Mouse (Mus musculus): ENCODE results near the gene Abhd6.
A peak's percentile ranks its signal among the peaks of the same experiment; 100 is the strongest.
"Not testable (repeated sequence)": the region's sequence is repeated elsewhere in the genome, so short reads cannot be mapped to it uniquely, and the experiment has no call there.

The Abhd6 gene

GRCm38 (mm10) chr14:7997255-7997696 lies 5.4 kb upstream of the Abhd6 start:
- peak; percentile 48 for DNase-seq (ENCODE audit: extremely low read depth, insufficient read length, low spot score)

- no peak for DNase-seq (ENCODE audit: extremely low read depth, insufficient read length, low spot score)
Measured at GRCm38 (mm10) chr14:7999030-7999429, 3.7 kb upstream of the Abhd6 start.

DNA sequence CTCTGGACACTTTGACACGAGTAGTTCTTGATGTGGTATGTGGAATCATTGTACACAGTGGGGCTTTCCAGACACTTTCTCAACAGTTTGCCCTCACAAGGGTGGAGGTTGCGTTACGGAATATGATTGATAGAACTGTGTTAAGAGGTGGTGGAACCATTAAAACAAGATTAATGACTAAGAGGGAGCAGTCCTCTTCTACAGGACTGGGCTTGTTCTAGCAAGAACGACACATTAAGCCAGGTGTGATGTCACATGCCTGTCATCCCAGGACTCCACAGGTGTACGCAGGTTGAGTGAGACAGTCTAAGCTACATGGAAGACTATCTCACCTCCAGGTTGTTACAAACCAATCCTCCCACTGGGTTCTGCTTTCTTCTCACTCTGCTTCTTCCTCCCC lies 3.3 kb upstream of the Abhd6 start:
- DNase-seq (ENCODE audit: extremely low read depth, insufficient read length, low spot score), result no peak

GRCm38 (mm10) chr14:8000247-8000646 lies 2.5 kb upstream of the Abhd6 start:
- DNase-seq (ENCODE audit: extremely low read depth, insufficient read length, low spot score), result no peak

DNA sequence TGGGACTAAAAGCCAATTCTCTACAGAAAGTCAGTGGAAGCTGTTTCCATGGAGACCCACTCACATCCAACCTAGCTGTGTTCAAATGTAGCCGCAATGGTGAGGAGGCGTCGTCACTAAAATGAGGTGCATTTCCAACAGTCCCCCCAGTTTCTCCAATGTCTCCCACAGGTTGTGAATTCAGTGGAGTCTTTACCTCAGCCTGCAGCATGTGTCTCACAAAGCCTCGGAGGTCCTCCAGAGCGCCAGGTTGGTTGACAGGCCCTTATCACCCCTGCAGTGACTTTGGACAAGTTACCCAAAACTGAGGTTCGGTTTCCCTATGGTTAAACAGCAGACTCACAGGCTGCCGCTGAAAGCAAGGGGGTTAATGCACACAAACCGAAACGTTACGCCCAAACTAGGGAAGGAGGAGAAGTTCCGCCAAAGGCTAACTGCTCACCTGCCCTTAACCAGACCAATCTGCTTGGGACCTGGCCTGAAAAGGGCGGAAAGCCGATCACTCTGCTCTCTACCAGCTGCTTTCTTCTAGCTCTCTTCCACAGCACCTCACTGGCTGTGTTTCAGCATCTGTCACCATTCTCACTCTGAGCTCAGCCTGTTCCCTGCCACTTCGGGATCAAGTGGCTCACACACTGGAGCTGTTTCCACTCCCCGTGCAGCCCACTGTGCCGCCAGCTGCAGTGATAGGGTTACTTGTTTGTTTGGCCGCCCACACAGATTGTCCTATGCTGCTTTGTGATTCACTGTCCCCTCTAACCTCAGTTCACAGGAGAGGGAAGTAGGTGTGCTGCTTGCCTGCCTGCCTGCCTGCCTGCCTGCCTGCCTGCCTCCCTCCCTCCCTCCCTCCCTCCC lies 1.6 kb upstream of the Abhd6 start:
- DNase-seq (ENCODE audit: extremely low read depth, insufficient read length, low spot score), result no peak

- DNase-seq (ENCODE audit: extremely low read depth, insufficient read length, low spot score), result no peak
Measured at GRCm38 (mm10) chr14:8003093-8003670, 480 bp downstream of the Abhd6 start.

- DNase-seq (ENCODE audit: extremely low read depth, insufficient read length, low spot score), result no peak
Measured at GRCm38 (mm10) chr14:8003727-8004670, 1.3 kb downstream of the Abhd6 start.

DNA sequence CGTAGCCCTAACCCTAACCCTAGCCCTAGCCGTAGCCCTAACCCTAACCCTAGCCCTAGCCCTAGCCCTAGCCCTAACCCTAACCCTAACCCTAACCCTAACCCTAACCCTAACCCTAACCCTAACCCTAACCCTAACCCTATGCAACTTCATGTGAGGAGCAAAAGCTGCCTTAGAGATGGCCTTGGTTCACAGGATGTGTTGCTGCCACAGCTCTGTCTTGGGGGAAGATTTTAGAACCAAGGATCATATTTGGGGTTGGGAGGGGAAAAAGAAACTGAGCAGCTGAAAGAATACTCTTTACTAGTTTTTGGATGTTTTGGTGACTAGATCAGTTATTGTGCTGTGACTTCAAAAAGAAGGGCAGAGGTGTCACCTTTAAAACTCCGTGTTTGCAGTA lies 3.4 kb downstream of the Abhd6 start:
- not testable (repeated sequence) for DNase-seq (ENCODE audit: extremely low read depth, insufficient read length, low spot score)

DNA sequence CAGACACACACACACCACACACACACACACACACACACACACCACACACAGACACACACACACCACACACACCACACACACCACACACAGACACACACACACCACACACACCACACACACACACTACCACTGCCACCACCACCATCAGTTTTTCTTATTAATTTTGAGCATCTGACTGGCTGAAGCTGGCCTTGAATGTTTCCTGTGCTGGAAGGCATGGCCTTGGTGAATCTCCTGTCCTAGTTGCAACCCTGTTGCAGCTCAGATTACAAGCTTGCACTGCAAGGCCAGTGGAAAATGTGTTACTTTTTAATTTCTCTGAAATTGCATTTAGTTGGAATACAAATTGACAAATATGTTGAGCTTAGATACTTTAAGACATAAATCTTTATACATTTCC lies 4.4 kb downstream of the Abhd6 start:
- no peak for DNase-seq (ENCODE audit: extremely low read depth, insufficient read length, low spot score)

DNA sequence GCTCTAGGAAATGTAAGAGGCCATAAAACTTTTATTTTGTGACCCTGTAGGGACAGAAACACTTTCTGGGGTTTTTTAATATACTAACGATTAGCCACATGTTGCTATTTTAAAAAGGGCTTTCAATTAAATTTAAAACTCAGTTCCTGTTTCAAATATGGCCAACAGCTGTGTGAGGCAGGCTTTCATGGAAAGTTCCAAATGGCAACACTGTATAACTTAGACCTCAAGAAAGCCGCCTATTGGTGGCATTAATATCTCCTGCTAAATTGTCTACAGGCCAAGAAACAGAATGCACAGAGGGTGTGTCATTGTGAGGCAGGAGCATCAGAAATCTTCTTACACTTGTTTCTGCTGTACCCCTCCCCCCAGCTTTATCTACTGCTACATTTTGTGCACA lies 4.8 kb downstream of the Abhd6 start:
- no peak for DNase-seq (ENCODE audit: extremely low read depth, insufficient read length, low spot score)

GRCm38 (mm10) chr14:8007923-8008322 lies 5.2 kb downstream of the Abhd6 start:
- DNase-seq (ENCODE audit: extremely low read depth, insufficient read length, low spot score), result no peak

- no peak for DNase-seq (ENCODE audit: extremely low read depth, insufficient read length, low spot score)
Measured at GRCm38 (mm10) chr14:8011297-8011696, 8.6 kb downstream of the Abhd6 start.

DNA sequence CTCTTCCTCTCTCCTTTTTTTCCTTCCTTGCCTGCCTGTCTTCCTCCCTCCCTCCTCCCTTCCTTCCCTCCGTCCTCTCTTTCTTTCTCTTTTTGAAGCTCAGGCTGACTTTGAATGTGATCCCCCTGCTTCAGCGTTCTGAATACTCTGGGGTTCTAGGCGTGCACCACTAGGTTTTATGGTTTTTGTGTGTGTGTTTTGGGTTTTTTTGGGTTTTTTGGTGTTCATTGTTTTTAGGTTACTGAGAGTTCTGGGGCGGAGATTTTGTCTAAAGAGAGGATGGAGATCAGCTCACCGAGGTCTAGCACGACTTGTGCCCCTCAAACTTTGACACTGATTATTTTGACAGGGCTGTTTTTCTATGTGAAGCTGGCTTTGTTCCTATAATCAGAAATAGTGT lies 9.2 kb downstream of the Abhd6 start:
- no peak for DNase-seq (ENCODE audit: extremely low read depth, insufficient read length, low spot score)

DNA sequence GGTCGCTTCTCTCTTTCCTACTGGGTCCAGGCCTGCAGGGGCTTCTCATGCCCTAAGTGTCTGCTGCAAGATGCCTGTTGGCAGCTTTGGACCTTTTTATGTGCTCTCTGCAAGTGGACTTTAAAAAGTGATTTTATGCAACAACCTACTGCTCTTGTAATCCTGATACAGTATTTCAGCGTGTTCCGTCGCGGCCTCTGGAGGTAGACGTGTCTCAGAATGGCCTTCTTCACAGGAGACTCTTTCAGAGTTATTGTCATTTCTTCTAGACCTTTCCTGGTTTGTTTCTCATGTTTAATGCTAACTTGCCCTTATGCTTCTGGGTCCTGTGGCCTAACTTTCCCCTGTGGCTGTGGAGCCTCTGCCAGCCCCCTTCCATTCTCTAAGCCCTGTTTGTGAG lies 13.1 kb downstream of the Abhd6 start:
- DNase-seq (ENCODE audit: extremely low read depth, insufficient read length, low spot score), result no peak

DNA sequence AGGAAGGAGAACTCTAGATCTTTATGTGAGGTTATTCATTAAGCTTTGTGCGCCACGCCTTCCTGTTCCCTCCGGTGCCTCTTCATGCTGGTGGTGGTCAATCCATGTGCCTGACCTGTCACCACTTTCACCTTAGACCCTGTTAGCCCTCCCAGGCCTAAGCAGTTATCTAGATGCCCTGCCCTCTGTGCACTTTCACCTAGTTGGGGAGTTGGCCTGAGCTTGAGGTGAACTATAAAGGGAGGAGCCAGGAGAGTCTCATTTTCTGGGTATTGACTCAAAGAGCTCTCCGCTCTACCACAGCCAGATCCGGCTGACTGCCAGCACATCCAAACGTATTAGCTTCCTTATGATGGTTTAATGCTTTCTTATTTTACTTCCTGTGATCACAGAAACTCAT lies 13.6 kb downstream of the Abhd6 start:
- no peak for DNase-seq (ENCODE audit: extremely low read depth, insufficient read length, low spot score)

- DNase-seq (ENCODE audit: extremely low read depth, insufficient read length, low spot score), result no peak
Measured at GRCm38 (mm10) chr14:8016951-8017350, 14.2 kb downstream of the Abhd6 start.

GRCm38 (mm10) chr14:8020011-8020410 lies 17.3 kb downstream of the Abhd6 start:
- DNase-seq (ENCODE audit: extremely low read depth, insufficient read length, low spot score), result no peak

DNA sequence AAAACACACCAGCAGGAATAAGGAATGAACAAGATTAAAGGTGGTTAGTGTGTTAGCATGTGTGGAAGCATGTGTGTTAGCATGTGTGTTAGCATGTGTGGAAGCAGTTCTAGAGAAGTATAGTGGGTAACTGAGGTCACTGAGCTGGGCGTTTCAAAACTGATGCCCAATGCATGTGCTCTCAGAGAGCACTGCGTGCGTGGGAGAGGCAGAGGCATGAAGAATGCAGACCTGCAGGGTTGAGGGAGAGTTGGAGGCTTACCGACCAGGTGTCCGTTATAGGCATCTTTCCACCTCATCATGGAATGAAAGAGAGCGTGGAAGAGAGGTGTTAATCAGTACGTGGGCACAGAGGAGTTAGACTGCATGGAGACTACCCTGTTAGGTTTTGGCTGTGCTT lies 17.8 kb downstream of the Abhd6 start:
- DNase-seq (ENCODE audit: extremely low read depth, insufficient read length, low spot score), result no peak

DNA sequence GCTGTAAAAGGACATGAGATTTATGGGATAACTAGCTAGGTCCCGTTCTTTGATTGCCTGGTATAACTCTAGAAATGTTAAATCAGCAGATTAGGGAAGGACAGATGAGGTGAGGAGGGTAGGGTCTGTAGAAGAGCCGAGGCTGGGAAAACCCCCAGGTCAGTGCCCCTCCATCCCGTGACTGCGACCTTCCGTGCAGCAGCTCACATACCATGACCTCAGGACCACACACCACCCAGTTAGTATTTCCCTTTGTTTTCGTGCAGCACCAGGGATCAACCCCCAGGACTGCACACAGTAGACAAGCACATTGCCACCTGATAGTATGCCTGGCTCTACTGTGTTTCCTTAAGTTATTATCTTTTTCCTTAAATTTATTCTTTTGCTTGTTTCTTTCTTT lies 21.8 kb downstream of the Abhd6 start:
- DNase-seq (ENCODE audit: extremely low read depth, insufficient read length, low spot score), result no peak

DNA sequence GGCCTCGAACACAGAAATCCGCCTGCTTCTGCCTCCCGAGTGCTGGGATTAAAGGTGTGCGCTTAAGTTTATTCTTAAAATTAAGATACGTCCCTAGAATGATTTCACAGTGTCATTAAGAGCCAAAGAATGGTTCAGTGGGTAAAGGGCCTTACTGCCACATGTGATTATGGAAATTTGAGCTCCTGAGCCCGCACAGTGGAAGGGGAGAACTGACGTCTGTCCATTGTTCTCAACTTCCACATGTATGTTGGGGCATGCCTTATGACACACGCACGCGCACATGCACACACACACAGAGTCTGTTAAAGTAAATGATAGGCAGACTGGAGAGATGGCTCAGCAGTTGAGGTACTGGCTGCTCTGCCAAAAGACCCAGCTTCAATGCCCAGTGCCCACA lies 22.2 kb downstream of the Abhd6 start:
- DNase-seq (ENCODE audit: extremely low read depth, insufficient read length, low spot score), result no peak
